Mouse (Mus musculus): ENCODE measurements around the gene Pgbd5.
A peak's percentile ranks its signal among the peaks of the same experiment; 100 is the strongest.

Gene Pgbd5

DNA sequence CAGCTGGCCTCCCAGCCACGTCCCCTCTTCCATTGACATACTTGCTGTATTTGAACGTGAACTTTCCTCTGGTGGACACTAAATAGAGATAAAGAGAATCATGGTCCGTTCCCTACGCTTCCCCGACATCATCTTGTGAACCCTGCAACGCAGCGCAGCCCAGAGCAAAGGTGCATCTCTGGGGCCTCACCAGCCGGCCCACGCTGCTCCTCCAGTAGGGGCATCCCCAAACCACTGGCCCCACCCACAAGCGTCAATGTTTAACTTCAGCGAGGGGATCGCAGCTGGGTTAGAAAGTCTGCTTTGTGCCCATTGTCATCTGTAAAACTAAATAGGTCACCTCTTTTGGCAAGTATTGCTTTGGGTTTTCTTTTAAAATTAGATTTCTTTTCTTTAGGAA is 95.5 kb downstream of the Pgbd5 start:
- DNase-seq (ENCODE audit: low read depth): peak; percentile 73

DNA sequence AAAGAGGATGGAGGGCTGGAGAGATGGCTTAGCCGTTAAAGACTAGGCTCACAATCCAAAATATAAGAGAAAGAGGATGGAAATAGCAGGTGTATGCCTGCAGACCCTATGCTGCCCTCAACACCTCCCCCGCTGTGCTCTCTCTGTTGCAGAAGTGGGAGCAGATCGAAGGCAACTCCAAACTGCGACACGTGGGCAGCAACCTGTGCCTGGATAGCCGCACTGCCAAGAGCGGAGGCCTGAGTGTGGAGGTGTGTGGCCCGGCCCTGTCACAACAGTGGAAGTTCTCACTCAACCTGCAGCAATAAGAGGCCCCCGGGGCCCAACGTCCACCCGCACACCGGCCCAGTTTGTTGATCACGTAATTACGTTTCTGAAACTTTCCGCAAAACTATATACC is 96.3 kb downstream of the Pgbd5 start:
- no peak for DNase-seq (ENCODE audit: low read depth)

DNA sequence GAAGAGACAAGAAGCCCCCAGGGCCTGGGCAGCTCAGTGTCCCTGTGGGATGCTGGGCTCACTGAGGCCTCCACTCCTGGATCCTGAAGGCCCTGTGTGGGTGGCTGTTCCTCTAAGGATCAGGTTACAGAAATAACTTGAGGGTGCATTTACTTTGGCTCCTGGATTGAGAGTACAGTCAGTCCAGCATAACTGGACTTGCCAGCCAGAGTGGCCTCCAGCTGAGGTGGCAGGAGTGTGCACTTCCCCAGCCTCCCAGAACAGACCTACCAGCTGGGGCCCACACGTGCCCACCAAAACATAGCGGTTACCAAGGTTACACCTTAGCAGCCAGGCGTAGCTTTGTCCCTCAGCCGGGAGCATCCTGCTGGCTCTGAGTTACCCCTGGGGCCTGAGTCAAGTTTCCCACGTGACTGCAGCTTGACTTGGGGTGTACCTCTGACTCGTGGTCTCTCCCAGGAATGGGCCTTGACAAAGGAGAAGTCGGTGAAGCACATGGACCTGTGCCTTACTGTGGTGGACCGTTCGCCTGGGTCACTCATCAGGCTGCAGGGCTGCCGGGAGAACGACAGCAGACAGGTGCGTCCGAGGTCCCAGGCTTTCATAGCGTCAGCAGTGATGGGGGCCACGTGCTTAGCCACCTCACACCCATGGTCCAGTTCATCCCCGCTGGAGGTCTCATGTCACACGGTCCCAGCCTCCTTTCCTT is 98.9 kb downstream of the Pgbd5 start:
- no peak for DNase-seq (ENCODE audit: low read depth)

DNA sequence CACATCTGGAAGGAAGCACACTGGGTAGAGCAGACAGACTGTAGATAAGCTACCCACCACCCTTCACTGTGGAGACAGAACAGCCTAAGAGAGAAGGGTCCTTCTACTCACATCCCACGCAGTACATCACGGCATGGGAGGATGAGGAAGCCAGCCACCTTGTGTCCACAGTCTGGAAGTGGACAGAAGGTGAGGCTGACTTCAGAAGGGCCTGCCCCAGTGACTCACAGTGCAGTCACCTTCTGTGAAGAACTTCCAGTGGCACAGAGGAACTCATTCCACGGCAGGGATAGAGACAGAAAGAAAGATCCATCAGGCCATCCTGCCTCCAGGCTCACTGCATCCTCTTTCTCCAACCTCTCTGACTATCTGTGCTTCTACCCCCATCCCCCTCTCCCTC is 99.7 kb downstream of the Pgbd5 start:
- DNase-seq (ENCODE audit: low read depth): no peak

GRCm38 (mm10) chr8:124336302-124336701 is 103.2 kb downstream of the Pgbd5 start:
- DNase-seq (ENCODE audit: low read depth): no peak

DNA sequence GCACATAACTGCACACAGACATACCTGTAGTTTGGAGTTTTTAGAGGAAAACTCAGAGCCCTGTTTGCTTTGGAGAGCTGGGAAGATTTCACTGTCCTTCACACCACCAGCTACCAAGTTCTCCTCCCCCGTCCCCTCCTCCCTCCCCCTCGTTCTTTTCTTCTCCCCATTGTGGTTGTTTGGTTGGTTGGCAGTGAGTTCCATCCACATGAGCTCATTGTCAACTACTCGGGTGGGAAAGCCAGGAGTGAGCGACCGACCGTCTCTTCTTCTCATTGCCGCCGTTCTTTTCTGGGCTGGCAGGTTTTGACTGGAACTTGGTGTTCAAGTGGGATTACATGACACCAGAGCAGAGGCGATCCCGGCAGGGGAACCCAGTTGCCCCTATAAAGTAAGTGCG is 107.8 kb downstream of the Pgbd5 start:
- no peak for DNase-seq (ENCODE audit: low read depth)

DNA sequence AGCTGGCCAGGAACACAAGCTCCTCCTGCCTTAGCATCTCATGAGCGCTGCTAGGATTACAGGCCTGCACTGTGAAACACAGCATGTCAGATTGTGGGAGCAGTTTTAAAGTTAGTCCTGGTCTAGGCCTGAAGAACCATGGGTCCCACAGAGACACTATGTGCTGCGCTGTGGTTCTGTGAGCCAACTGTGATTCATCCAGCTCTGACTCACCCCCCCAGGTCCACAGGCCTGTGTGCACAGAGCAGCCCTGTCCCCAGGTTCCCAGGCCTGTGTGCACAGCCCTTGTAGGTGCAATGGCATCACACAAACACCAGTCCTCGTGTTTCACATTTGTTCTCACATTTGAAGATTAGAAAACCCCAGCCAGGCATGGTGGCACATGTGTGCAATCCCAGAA is 108.4 kb downstream of the Pgbd5 start:
- no peak for DNase-seq (ENCODE audit: low read depth)

GRCm38 (mm10) chr8:124330433-124330832 is 109.0 kb downstream of the Pgbd5 start:
- no peak for DNase-seq (ENCODE audit: low read depth)

GRCm38 (mm10) chr8:124329690-124330089 is 109.8 kb downstream of the Pgbd5 start:
- DNase-seq (ENCODE audit: low read depth): no peak

DNA sequence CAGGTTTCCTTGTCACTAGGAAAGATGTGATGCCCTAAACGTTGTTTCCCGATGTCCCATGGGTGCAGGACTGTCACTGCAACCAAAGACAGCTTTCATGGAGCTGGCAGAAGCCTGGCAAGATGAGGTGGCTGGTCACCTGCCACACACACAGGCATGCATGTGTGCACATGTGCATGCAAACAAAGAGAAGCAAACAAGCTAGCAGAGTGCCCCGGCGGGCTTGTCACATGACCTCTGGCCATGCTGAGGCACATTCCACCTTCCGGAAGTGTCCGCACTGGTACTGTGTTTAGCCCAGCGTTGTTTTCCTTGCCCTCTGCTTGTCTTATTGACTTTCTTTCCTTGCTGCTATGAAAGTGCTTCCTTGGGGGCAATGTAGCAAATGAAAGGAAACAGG is 111.2 kb downstream of the Pgbd5 start:
- no peak for DNase-seq (ENCODE audit: low read depth)

- DNase-seq (ENCODE audit: low read depth): no peak
Measured at GRCm38 (mm10) chr8:124323356-124323755, 116.1 kb downstream of the Pgbd5 start.

DNA sequence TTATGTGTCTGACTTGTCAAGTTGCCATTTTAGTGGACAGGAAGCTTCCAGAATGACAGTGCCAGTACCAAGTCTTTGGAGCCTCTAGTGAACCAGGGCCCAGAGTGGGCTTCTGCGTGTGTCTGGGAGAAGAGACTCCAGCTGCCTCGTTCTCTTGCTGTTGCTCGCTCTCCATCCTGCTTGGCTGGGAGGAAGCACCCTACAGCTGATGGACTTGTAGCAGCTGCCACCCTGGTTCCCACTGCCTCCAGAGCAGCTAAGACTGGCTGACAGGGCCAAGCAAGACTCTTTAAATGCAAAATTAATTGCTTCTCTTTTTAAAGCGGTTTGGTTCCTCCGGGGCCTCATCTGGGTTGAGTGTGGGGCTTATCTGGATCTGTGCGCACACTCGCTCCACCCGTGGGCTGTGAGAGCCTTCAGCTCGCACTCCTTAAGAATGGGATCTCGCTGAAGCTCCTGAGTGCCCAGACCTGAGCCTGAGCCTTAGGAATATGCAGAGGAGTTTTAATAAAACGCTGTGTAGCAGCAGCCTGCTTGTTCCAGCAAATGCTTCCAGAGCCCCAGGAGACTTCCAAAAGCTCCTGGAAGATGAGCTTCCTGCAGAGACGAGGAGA is 118.1 kb downstream of the Pgbd5 start:
- no peak for DNase-seq (ENCODE audit: low read depth)

GRCm38 (mm10) chr8:124319316-124319652 is 120.2 kb downstream of the Pgbd5 start:
- DNase-seq (ENCODE audit: low read depth): peak; percentile 69
